Mouse (Mus musculus) heart, postnatal 4 days (tissue): ENCODE data around the gene Lhx6. TPM values are rescaled to one million over a fixed set of nuclear protein-coding genes. Genes with fewer than 3 reads are reported as not detected.
"Not testable (repeated sequence)": the region's sequence is repeated elsewhere in the genome, so short reads cannot be mapped to it uniquely, and the experiment has no call there.

Experiments used
- DNase-seq: peaks from one replicate; pipeline ENCODE4 v3.0.0; 2021
- total RNA-seq, 2 experiments: library from RNA; stranded (reverse); gene quantifications; 2 replicates each; pipeline ENCODE4 v1.2.3; 2021

Lhx6 gene
- 1 to 10 TPM; 6.7 to 8.6 TPM for total RNA-seq

DNA sequence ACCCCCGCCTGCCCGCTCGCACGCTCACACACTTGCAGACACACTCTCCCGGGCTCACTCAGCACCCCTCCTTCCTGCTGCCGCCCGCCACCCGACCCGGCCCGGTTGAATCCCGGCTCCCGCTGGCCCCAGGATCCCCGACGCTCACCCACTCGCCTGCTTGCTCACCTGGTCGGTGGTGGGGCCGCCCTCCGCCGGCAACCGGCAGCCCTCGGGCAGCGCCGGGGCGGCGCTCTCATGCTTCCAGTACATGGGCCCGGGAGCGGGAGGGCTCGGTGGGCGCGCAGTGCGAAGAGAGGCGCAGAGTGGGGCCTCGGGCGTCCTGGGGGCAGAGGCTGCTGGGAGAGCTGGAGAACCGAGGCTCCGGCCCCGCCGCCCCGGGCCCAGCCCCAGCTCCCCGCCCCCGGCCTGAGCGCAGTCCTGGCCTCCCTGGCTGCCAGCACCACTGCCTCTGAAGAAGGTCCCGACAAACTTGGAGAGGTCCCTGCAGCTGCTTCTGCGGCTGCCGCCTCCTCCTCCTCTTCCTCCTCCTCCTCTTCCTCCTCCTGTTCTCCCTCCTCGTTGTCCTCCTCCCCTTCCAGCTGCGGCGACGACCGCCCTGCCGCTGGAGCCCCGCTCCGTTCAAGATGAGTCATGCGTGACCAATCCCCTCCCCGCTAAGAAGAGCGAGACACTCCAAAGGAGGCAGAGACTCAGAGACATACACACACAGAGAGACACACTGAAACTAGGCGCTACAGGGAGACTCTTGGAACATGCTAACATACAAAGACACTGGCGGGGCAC is at the start of gene Lhx6:
Gene Lhx6, minus strand, starts transcription at position 453 of the 786 bp plus-strand sequence.
- DNase-seq = peak; percentile 33

DNA sequence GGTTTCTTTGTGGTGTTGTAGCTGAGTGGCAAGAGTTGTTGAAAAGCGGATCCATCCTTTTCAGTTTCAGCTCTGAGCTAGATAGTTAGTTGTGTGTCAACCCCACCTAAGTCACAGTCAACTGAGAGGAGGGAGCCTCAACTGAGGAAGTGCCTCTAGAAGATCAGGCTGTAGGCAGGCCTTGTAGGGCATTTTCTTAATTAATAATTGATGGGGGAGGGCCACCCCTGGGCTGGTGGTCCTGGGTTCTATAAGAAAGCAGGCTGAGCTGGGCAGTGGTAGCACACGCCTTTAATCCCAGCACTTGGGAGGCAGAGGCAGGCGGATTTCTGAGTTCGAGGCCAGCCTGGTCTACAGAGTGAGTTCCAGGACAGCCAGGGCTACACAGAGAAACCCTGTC is 47.2 kb upstream of the Lhx6 start:
- not testable (repeated sequence) for DNase-seq

DNA sequence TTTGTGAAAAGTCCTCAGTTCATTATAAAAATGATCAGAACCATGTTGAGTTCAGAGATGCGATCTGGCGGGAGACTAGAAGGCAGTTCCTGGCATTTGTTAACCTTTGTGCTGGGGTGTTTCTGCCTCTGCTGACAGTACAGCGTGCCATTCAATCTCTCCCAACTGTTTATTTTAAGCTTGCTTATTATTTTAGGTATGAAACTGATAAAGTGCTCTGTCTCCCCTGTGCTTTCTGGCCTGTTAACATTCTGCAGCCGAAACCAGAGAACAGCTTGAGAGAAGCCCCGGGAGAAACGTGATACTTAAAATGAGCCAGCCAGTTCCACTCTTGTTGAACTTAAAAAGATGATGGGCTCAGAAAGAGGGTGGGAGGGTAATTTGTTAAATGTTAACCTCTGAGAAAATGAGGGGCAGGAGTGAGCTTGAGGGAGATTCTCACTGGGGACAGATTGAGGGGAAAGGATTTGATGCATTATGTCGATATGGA is 43.7 kb upstream of the Lhx6 start:
- no peak for DNase-seq

DNA sequence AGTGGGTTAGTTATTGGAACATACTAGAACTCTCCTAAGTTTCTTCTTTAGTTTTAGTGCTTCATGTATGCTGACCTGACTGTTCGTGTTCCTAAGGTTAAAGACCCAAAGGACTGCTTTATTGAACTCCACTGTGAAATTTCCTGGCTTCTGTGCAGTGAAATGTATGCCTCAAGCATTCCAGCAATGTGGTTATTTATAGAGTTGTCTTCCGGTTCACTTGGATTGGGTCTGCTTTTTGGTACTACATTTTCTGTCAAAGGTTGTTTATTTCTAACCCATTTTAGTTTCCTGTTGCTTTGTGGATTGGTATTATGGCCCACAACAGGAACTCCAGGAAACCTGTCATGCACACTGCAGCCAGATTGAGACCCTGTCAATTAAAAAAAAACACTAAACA is 33.9 kb upstream of the Lhx6 start:
- no peak for DNase-seq

DNA sequence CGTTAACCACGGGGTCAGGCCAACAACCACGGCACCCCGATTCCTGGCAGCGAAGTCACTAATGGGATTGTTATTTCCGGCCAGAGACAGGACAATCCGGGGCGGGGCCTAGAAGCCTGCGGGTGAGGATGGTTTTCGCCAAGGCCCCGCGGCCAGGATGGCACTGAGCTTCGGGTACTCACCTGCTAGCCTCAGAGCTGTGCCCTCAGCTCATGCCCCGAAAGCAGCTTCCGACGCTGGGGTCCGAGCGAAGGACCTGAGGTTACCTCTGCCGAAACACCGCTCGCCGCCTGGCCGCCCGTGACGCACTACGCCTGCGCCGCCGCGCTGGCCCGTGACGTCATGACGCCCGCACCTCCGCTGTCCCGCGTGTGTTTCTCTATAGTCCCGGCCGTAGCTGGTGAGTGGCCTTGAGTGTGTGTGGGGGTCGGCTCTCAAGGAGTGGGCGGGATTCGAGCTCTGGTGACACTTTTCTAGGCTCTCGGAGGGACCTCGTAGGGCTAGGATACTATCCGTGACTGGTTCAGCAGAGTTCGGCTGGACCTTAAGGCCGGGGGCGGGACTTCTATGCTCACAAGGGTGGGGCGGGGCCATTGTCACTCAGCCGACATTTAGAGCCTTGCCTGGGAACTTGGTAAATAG is 31.2 kb upstream of the Lhx6 start, which contains the start of the genes Mrrf and Rbm18:
Gene Mrrf, plus strand, starts transcription at position 90 of the 642 bp plus-strand sequence.
Gene Rbm18, minus strand, starts transcription at position 474 of the 642 bp plus-strand sequence.
- peak; percentile 93 for DNase-seq

DNA sequence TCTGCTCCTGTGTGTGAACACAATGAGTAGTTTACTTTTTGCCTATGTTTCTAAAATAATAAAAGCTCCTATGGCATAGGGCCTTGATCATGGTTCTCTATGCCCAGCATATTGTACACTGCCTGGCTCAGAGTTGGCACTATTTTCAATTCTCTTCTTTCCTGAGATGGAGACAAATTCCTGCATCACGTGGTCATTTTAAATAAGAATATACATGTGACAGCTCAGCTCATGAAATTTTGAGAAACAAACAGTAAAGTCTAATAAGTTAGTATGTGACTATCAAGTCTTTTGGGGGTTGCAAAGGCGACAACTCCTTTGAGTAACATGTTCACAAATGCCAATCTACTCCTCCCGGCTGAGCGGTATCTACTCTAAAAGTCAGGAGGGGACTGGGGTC is 30.7 kb upstream of the Lhx6 start:
- DNase-seq = no peak

DNA sequence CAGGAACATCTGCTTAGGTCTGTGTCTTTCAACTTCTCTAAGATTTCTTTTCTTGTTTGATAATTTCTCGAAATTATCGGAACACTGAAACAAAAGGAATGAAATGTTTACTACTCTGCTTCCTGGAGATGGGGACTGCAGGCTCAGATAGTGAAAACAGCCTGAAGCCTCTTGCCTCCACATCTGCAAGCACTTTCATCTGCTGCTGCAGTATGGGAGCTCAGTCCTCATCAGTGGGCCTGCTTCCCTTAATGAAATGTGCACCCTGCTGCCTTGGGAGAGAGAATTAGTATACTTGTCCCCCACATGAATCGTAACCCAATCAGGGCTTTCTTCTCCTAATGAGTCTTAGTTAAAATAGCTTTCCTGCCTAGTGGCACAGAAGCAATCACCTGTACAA is 23.8 kb upstream of the Lhx6 start:
- DNase-seq = no peak

DNA sequence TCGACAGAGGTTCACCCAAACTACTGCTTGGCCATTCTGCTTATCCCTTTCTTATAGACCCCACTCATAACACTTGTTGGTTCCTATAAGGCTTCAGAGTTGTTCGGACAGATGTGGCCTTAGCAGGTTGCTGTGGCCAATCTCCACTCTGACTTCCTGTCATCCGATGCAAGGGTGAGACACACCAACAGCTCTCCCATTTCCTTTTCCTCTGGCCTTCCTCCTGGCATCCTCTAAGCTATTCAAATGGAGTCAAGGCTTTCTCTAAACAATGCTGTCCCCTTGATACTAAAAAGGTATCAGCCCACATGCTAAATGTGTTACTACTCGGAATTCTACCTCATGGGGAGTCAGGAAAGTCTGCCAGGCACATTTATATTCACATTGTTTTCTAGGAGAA is 22.8 kb upstream of the Lhx6 start:
- no peak for DNase-seq

DNA sequence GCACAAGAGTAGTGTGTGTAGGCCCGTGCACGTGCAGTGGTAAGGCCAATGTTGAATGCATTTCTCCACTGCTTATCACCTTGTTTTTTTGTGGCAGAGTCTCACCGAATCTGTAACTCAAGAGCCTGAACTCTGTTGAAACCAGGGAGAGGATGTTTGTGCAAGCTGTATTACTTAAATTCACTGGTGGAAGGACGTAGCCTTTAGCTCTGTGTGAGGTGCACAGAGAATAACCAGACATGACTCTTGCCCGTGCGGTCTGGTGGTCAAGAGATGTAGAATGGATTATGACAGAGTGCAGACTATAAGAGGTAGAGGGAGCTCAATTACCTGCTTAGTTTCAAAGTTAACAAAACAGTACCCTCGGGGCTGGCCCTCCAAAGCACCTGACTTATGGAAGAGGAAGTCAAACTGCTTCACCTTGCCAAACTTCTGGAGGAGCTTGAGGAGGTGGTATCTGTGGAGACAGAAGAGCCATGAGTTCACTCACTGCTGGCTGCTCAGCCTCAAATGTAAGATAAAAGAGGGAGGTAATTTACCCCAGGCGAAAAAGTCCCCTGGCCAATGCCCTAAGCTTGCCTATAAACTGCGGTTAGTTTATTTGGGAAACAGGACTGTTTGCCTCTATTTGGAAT is 21.7 kb upstream of the Lhx6 start:
- DNase-seq = no peak

DNA sequence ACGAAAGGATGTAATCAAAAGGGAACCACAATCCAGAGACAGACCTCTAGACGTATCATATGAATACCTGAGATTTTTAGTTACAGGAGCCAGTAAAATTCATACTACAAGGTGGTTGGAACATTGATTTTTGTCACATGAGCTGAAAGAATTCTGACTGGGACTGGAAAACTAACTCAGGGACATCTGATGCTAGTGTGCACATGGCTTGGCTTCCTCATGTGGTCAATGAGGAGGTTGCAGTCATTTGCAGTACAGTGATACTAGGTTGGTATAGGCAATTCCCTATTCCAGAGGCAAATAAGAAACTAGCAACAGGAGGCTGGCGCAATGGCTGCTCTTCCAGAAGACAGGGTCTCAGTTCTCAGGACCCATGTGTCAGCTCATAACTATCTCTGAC is 7.4 kb upstream of the Lhx6 start:
- no peak for DNase-seq

DNA sequence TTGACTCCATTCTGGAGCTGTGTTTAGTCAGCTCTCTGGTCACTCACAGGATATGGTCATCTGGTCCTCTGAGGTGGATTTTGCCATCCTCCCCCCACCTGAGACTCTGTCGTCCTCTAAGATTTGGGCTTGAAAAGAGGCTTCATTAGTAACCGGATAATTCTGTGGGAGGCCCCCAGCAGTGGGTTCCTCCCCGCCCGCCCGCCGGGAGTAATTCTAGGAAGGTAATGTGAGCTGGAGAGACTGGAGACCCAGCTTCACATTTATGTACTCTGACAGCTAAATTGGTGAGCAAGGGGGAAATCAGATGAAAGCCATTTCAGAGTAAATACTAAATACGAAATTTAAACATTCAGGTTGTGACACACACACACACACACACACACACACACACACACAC is 3.4 kb upstream of the Lhx6 start:
- DNase-seq = no peak

DNA sequence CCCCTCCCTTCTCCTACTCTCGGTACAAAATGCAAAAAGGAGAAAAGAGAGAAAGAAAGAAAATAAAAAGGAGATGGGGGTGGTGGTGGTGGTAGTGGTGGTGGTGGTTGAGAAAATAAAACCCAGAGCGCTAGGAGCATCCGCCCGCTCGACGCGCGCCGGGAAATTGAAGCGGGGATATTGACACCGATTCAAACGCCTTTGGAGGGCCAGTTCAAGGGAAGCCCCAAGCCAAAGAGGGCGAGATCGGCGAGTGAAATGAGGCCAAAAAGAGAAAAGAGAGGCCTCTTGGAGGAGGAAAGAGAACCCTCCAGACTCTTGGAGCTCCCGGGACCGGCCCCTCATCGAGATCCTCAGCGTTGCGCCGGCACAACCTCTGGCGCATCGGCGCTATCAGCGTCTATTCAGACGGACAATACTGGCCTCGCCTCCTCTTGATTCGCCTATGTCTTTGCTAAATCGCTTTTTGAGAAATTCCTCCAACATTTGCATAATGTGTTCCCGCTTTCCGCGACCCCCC is 712 bp downstream of the Lhx6 start:
- DNase-seq = no peak

DNA sequence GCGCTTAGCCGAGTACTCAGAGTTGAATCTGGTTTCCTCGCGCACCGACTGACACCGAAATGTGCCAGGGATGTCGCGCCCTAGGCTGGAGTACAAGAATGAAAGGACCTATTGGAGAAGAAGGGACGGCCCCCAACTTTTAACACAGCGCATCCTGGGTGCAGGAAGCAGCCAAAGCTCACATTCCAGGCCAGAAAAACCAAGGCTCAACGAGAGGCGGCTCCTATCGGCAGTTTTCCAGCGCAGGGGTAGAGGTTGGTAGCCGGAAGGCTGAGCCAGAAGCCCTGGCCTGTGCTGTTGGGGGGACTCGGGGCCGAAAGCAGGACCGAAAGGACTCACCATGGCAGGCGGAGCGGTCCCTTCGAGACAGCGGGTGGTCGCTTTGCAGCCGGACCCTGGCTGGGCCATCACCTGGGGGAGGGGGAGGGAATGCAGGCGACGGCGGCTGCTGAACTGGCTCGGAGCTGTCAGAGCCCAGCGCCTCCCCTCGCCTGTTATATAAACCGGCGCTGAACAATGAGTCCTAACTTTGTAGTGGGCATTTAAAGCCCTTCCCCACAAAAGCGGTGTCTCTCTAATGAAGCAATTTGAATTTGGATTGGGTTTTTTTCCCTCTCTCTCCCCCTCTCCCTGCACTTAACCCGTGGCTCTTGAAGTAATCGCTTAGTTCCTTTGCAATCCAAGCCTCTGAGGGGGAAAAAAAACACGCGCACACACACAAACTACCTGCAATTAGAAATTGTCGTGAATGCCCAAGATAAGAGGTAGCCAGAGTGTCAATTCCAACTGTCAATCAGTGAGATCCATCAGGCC is 1.4 kb downstream of the Lhx6 start:
- peak; percentile 32 for DNase-seq

DNA sequence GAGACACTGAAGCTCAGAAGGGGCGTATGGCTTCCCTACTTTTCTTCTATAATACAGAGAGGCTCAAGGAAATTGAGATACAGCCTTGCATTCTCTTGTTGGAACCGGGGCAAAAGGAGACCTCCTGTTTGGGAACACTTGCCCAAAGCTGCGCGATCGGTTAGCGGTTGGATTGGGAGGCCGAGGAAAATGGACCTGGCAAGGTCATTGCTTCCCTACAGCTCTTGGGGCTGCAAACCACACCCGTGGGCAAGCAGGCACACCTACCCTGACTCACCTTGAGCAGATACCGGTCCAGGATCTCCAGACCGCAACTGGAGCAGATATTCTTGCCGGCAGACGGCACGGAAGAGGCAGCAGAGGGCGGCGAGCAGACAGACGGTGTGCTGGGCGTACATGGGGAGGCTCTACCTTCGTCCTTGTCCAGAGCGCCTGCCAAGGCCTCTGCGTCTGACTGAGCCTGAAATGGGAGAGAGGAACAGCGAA is 2.1 kb downstream of the Lhx6 start:
- DNase-seq = no peak

DNA sequence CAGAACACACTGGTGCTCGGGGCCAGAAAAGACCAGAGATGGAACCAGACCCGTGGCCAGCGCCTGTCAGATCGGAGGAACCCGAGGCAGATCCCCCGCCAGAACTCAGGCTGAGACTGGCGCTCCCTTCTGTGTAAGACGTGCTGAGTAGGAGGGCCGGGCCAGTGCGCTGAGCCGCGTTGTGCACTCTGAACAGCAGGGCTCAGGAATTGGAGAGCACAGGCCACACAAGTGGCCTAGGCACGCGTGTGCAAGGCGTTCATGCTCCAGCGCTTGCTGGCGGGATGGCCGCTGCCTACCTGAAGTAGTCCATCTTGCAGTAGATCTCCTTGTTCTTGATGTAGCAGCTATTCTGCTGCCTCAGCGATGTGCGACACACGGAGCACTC is 2.7 kb downstream of the Lhx6 start:
- no peak for DNase-seq

DNA sequence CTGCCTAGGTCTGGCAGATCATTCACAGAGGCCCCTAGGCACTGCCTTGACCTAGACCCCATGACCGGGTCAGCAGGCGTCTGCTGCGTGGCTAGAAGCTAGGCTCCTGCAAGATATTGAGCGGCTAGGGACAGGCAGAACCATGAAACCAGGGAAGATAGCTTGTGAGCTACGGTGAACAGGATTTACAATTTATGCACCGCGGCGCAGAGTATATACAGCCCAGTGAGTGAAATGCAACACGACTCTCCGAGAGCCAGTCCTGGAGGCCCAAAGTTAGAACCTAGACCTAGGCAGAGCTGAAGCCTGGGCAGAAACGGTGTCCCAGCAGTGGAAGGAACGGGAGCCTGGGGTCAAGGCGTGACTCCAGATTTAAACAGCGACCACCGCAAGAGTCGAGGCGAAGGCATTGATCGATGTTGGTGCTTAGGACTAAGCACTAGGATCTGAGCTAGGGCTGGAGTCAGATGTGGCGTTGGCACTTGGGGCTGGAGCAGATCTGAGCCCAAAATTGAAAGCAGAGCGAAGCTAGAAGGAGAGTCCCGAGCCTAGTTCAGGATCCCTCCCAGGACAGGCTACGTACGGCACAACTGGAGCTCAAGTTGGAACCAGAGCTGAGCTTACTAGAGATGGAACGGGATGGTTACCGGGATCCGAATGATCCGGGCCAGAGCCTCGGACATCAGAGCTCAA is 3.2 kb downstream of the Lhx6 start:
- no peak for DNase-seq

DNA sequence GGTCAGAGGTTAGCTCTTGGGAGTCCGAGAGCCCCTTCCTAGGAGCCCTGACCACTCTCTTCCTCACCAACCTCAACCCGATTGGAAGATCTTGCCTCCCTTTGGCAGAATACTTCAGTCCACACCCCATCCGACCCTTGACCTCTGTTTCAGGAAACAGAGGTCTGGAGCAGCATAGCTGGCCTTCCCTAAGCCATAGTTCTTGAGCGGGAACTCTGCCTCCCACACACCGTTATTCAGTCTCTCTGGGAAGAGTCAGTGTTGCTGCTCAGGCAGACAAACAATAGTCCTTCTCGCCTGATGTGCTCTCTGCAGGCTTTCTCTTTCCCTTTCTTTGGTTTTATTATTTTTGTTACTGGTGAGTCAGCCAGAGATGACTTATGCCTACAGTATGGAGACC is 5.5 kb downstream of the Lhx6 start:
- no peak for DNase-seq

DNA sequence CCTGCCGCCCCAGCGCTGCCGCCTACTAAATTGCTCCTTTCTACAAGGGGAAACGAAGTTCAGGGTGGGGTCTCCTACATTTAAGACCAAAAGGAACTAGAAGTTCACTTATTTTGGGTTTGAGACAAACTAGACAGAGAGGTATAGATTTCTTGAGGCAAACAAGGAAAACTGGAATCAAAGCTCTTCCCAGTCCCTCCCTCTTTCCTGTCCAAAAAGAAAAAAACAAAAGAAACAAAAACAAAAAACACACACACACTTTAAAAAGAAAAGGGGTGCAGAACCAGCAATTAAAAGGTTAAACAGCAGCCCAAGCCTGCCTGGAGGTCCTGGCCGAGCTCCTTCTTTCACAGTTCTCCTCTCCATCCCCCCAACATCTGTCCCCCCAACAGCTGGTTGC is 7.2 kb downstream of the Lhx6 start:
- DNase-seq = no peak

DNA sequence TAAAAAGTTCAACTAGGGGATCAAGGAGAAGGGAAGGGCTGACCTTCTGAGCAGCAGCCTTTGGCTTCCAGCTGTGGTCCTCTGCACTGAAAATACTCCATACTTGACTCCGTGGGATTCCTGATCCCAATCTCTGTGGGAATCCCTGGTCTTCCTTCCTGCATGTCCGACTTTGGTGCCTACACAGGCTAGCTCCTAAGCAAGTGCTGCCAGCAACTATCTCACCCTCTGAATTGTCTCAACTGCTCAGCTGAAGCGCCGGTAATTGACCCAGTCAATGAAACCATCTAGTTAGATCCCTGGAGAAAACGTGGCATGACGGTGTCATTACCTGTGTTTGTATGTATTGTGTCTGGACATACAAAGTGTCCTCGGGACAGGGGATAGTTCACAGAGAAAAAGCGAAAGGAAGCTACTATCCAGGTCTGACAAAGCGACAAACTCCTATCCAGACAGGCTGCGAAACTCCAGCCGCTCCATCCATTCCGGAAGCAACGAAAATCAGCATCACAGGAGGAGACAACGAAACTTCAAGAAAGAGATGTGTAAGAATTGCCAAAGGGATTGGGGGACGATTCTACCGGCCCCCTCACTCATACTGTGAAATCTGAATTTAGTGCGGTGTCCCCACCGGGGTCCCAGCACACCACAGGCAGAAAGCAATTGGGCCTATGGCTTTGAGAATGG is 7.9 kb downstream of the Lhx6 start:
- no peak for DNase-seq

DNA sequence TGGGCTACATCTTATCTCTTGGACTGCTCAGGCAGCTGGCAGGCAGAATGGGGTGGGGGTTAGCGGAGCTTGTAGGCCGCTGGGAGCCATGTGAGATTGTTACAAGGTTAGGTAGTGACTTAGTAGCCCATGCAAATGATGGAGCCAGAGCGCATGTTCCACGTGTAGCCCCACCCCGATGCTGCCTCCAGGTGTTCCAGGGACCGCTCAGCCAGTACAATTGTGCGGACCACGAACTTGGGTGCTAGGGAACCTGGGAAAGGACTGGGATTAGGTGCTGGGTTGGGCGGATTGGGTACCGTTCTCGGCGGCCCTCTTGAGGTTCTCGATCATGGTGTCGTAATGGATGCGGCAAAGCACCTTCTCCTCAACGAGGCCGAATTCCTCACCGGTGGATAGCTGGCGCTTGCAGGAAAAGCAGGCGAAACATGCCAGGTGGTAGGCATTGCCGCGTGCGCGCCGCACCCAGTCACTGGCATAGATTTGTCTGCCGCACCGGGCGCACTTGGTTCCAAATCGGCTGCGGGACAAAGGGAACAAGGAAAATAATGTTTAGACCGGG is 11.2 kb downstream of the Lhx6 start:
- no peak for DNase-seq

DNA sequence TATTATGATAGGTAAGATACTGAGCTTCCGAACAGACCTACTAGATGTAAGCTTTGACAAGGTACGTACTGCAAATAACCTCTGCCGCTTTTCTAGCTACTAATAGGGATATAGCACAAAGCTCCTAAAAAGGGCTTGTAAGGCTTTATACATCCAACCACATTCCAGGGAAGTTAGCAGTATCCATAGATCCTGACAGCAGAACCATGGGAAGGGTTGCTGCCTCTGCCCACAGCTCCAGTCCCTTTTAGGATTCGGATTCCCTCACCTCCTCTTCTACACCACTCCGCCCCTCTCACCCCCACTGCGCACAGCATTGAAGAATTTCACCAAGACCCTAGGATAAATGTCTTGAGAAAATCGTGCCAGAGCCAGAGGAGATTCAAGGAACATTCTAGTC is 11.9 kb downstream of the Lhx6 start:
- no peak for DNase-seq
